11 mouse cellular contexts compared by ENCODE assay signal in genomic region chr15:103015406-103016166, GRCm38 (mm10). TPM values are rescaled to one million over a fixed set of nuclear protein-coding genes. Genes with fewer than 3 reads are reported as not detected.
A peak's percentile ranks its signal among the peaks of the same experiment; 100 is the strongest.
DNase-seq lines count a peak whose midpoint lies in the region; ATAC-seq and TF ChIP-seq lines count a peak whose summit lies in the region.
"Had no signal": no experiment of that assay in that cellular context is flagged by ENCODE, and none has a peak within 500 bp of the region (broad histone marks: within the 10 kb centered on the region; RNA-seq: fewer than 3 reads in every experiment).

No protein-coding gene starts in this region.

- no peaks in the 10 kb centered on the region for H3K36me3 ChIP-seq in heart, embryonic 11.5 days (ENCODE audit: control insufficient read depth, insufficient read depth, low read length)
- no peaks in the 10 kb centered on the region for H3K36me3 ChIP-seq in heart, adult 2 months (ENCODE audit: control insufficient read depth, insufficient read depth, low read length)
- no peaks in the 10 kb centered on the region for H3K36me3 ChIP-seq in E14TG2a.4 (ENCODE audit: insufficient read depth, low read length)
- no peaks in the 10 kb centered on the region for H3K36me3 ChIP-seq in limb, embryonic 11.5 days (ENCODE audit: control insufficient read depth, insufficient read depth, low read length)

- DNase-seq in heart, adult 2 months = no peak
- DNase-seq in limb, embryonic 11.5 days (ENCODE audit: low spot score) = no peak
- no peak for DNase-seq in urinary bladder, postnatal 36 days (ENCODE audit: low spot score in 2 of 2)
- DNase-seq in urinary bladder, adult 2 months (ENCODE audit: low spot score) = no peak
- no peak for DNase-seq in thymus, adult 18-20 months
- DNase-seq: left cerebral cortex, postnatal 4 days had no signal

- no peak overlapping the region for H3K4me2 ChIP-seq in heart, embryonic 11.5 days
- peak overlapping the region; percentile 53; the same call in 1 of the 2 replicates for H3K4me2 ChIP-seq in limb, embryonic 11.5 days (ENCODE audit: low read depth, severe bottlenecking)
- H3K4me2 ChIP-seq: midbrain, embryonic 11.5 days had no signal

- H3K27ac ChIP-seq in heart, embryonic 11.5 days (ENCODE audit: low read depth, low read length) = no peak overlapping the region
- H3K27ac ChIP-seq in heart, adult 2 months = no peak overlapping the region
- H3K27ac ChIP-seq in brown adipose tissue, adult 24 weeks (replicated peaks; ENCODE audit: low read depth, low read length) = peak overlapping the region; percentile 78
- 0 out of 2 replicates have a peak overlapping the region, but pooled peaks have one; percentile 2 for H3K27ac ChIP-seq in limb, embryonic 11.5 days (replicated peaks; ENCODE audit: low read depth, low read length)

- H3K79me2 ChIP-seq in heart, adult 2 months (replicated peaks; ENCODE audit: control insufficient read depth, insufficient read depth, low read length) = no peaks in the 10 kb centered on the region

- ATAC-seq in heart, embryonic 11.5 days (replicated peaks; ENCODE audit: insufficient number of reproducible peaks, low FRiP score, low TSS enrichment) = no peak
- no peak for ATAC-seq in limb, embryonic 11.5 days (ENCODE audit: insufficient number of reproducible peaks, low FRiP score, low TSS enrichment, low read depth)

- TF ChIP-seq POLR2A in heart, adult 2 months (IDR thresholded peaks at IDR 0.05; ENCODE audit: insufficient read depth, low read depth, low read length) = no peak

- H3K9me3 ChIP-seq in heart, embryonic 11.5 days (replicated peaks; ENCODE audit: control insufficient read depth, low read length) = no peaks in the 10 kb centered on the region
- no peaks in the 10 kb centered on the region for H3K9me3 ChIP-seq in E14TG2a.4 (ENCODE audit: low read length)
- no peaks in the 10 kb centered on the region for H3K9me3 ChIP-seq in limb, embryonic 11.5 days (ENCODE audit: control insufficient read depth, low read length)

- TF ChIP-seq CTCF in heart, adult 2 months (IDR thresholded peaks at IDR 0.05) = no peak
- no peak for TF ChIP-seq CTCF in E14TG2a.4 (conservative IDR thresholded peaks at IDR 0.05; ENCODE audit: low read length)

- H3K9ac ChIP-seq in heart, embryonic 11.5 days (ENCODE audit: low read depth, low read length) = no peak overlapping the region
- H3K9ac ChIP-seq in heart, adult 2 months (ENCODE audit: low read depth, low read length) = no peak overlapping the region
- peak overlapping the region; percentile 48 for H3K9ac ChIP-seq in limb, embryonic 11.5 days (ENCODE audit: low read length)

- WGBS in heart, embryonic 11.5 days (ENCODE audit: insufficient replicate concordance) = 2% methylated on average over 19 of the region's 19 CpGs
- 7% methylated on average over 19 of the region's 19 CpGs for WGBS in heart, adult 2 months
- WGBS in limb, embryonic 11.5 days = 3% methylated on average over 19 of the region's 19 CpGs

- intact Hi-C loops in heart, adult 2 months (cut with DNase I) = no loop called here

- 0 out of 2 replicates have a peak, but pooled peaks cover 3% of the 10 kb centered on the region for H3K4me1 ChIP-seq in heart, embryonic 11.5 days (ENCODE audit: control insufficient read depth, insufficient read depth, low read length)
- no peaks in the 10 kb centered on the region for H3K4me1 ChIP-seq in heart, adult 2 months (ENCODE audit: control insufficient read depth, insufficient read depth, low read length)
- H3K4me1 ChIP-seq in E14TG2a.4 (replicated peaks; ENCODE audit: low read depth, low read length) = peaks cover 37% of the 10 kb centered on the region
- H3K4me1 ChIP-seq in brown adipose tissue, adult 24 weeks (ENCODE audit: control insufficient read depth, insufficient read depth, insufficient read length, low read length) = 0 out of 2 replicates have a peak, but pooled peaks cover 5% of the 10 kb centered on the region
- peaks cover 57% of the 10 kb centered on the region for H3K4me1 ChIP-seq in limb, embryonic 11.5 days (ENCODE audit: control insufficient read depth, insufficient read depth, low read length)

- H3K27me3 ChIP-seq in heart, embryonic 11.5 days (ENCODE audit: control insufficient read depth, insufficient read depth, low read length) = peaks cover 98% of the 10 kb centered on the region
- H3K27me3 ChIP-seq in heart, adult 2 months (ENCODE audit: control insufficient read depth, insufficient read depth, low read length) = peaks cover 27% of the 10 kb centered on the region
- H3K27me3 ChIP-seq in E14TG2a.4 (ENCODE audit: insufficient read depth, low read length) = peaks cover 99% of the 10 kb centered on the region
- H3K27me3 ChIP-seq in limb, embryonic 11.5 days (ENCODE audit: control insufficient read depth, insufficient read depth, low read length) = peaks cover 86% of the 10 kb centered on the region

- no peak for TF ChIP-seq EP300 in heart, adult 2 months (IDR thresholded peaks at IDR 0.05; ENCODE audit: insufficient read depth, low read depth, low read length)

- H3K4me3 ChIP-seq in heart, embryonic 11.5 days (ENCODE audit: low read depth, low read length) = peak overlapping the region; percentile 11; the same call in 1 of the 2 replicates
- H3K4me3 ChIP-seq in heart, adult 2 months = no peak overlapping the region
- H3K4me3 ChIP-seq in E14TG2a.4 (replicated peaks; ENCODE audit: low read length) = peak overlapping the region; percentile 46
- H3K4me3 ChIP-seq in brown adipose tissue, adult 24 weeks (ENCODE audit: insufficient read depth, low read depth, low read length) = peak overlapping the region; percentile 74
- H3K4me3 ChIP-seq in limb, embryonic 11.5 days (ENCODE audit: low read depth, low read length) = peak overlapping the region; percentile 29; the same call in 1 of the 2 replicates

RNA-seq across cellular contexts. Expression of gene Hoxc4, which starts 3.1 kb away (rescaled TPM):
- 1.2 and 2.0 TPM in 2 replicates for polyA plus RNA-seq in heart, embryonic 11.5 days (2014; fragmentation: Nextera tagmentation; extraction: Ambion mirVana)
- not detected for total RNA-seq in heart, adult 2 months (2021)
- polyA plus RNA-seq in heart, adult 2 months (2012; rRNA removed) = 0.10 TPM in 1 of 2 replicates, not detected in the other
- 9.4 and 13.7 TPM in 2 replicates for polyA plus RNA-seq in brown adipose tissue, adult 24 weeks (2012; ENCODE audit: insufficient read depth, insufficient read length, missing spikeins)
- 5.1 and 6.4 TPM in 2 replicates for polyA plus RNA-seq in limb, embryonic 11.5 days (2014; fragmentation: Nextera tagmentation; extraction: Ambion mirVana)
- polyA plus RNA-seq in urinary bladder, adult 2 months (2012; rRNA removed) = 0.76 and 0.80 TPM in 2 replicates
- total RNA-seq: left cerebral cortex, postnatal 4 days had no signal
- polyA plus RNA-seq: cortical plate, adult 2 months; midbrain, embryonic 11.5 days had no signal

RNA-seq across cellular contexts. Expression of gene Hoxc6, which starts 17.5 kb away (rescaled TPM):
- 0.49 and 0.51 TPM in 2 replicates for polyA plus RNA-seq in heart, embryonic 11.5 days (2014; fragmentation: Nextera tagmentation; extraction: Ambion mirVana)
- total RNA-seq in heart, adult 2 months (2021) = not detected
- polyA plus RNA-seq in heart, adult 2 months (2012; rRNA removed) = not detected in 2 replicates
- 17.1 and 21.7 TPM in 2 replicates for polyA plus RNA-seq in brown adipose tissue, adult 24 weeks (2012; ENCODE audit: insufficient read depth, insufficient read length, missing spikeins)
- 9.5 and 10.9 TPM in 2 replicates for polyA plus RNA-seq in limb, embryonic 11.5 days (2014; fragmentation: Nextera tagmentation; extraction: Ambion mirVana)
- polyA plus RNA-seq in urinary bladder, adult 2 months (2012; rRNA removed) = 2.1 and 2.5 TPM in 2 replicates
- total RNA-seq: left cerebral cortex, postnatal 4 days had no signal
- polyA plus RNA-seq: cortical plate, adult 2 months; midbrain, embryonic 11.5 days had no signal

RNA-seq across cellular contexts. Expression of gene Hoxc8, which starts 25.2 kb away (rescaled TPM):
- polyA plus RNA-seq in heart, embryonic 11.5 days (2014; fragmentation: Nextera tagmentation; extraction: Ambion mirVana) = 0.11 and 0.20 TPM in 2 replicates
- not detected for total RNA-seq in heart, adult 2 months (2021)
- polyA plus RNA-seq in heart, adult 2 months (2012; rRNA removed) = not detected in 2 replicates
- polyA plus RNA-seq in brown adipose tissue, adult 24 weeks (2012; ENCODE audit: insufficient read depth, insufficient read length, missing spikeins) = 8.9 and 9.8 TPM in 2 replicates
- polyA plus RNA-seq in limb, embryonic 11.5 days (2014; fragmentation: Nextera tagmentation; extraction: Ambion mirVana) = 4.6 and 4.8 TPM in 2 replicates
- polyA plus RNA-seq in urinary bladder, adult 2 months (2012; rRNA removed) = 0.39 and 0.47 TPM in 2 replicates
- total RNA-seq: left cerebral cortex, postnatal 4 days had no signal
- polyA plus RNA-seq: cortical plate, adult 2 months; midbrain, embryonic 11.5 days had no signal

RNA-seq across cellular contexts. Expression of gene Hoxc9, which starts 39.3 kb away (rescaled TPM):
- polyA plus RNA-seq in heart, embryonic 11.5 days (2014; fragmentation: Nextera tagmentation; extraction: Ambion mirVana) = not detected in 2 replicates
- not detected for total RNA-seq in heart, adult 2 months (2021)
- polyA plus RNA-seq in heart, adult 2 months (2012; rRNA removed) = not detected in 2 replicates
- not detected in 2 replicates for polyA plus RNA-seq in brown adipose tissue, adult 24 weeks (2012; ENCODE audit: insufficient read depth, insufficient read length, missing spikeins)
- polyA plus RNA-seq in limb, embryonic 11.5 days (2014; fragmentation: Nextera tagmentation; extraction: Ambion mirVana) = 4.4 and 6.1 TPM in 2 replicates
- polyA plus RNA-seq in urinary bladder, adult 2 months (2012; rRNA removed) = 0.36 and 0.46 TPM in 2 replicates
- total RNA-seq: left cerebral cortex, postnatal 4 days had no signal
- polyA plus RNA-seq: cortical plate, adult 2 months; midbrain, embryonic 11.5 days had no signal

RNA-seq across cellular contexts. Expression of gene Hoxc5, which starts 48.3 kb away (rescaled TPM):
- 1.7 TPM in 2 replicates for polyA plus RNA-seq in heart, embryonic 11.5 days (2014; fragmentation: Nextera tagmentation; extraction: Ambion mirVana)
- not detected for total RNA-seq in heart, adult 2 months (2021)
- 0.20 TPM in 1 of 2 replicates, not detected in the other for polyA plus RNA-seq in heart, adult 2 months (2012; rRNA removed)
- polyA plus RNA-seq in brown adipose tissue, adult 24 weeks (2012; ENCODE audit: insufficient read depth, insufficient read length, missing spikeins) = 14.1 and 15.1 TPM in 2 replicates
- 8.3 and 9.1 TPM in 2 replicates for polyA plus RNA-seq in limb, embryonic 11.5 days (2014; fragmentation: Nextera tagmentation; extraction: Ambion mirVana)
- polyA plus RNA-seq in urinary bladder, adult 2 months (2012; rRNA removed) = 0.60 and 1.4 TPM in 2 replicates
- total RNA-seq: left cerebral cortex, postnatal 4 days had no signal
- polyA plus RNA-seq: cortical plate, adult 2 months; midbrain, embryonic 11.5 days had no signal

Comparison
In these comparisons a context has a peak if more than half of its experiments do, and no peak if none do; other contexts are left out.
1. H3K27ac ChIP-seq: peak in brown adipose tissue, adult 24 weeks (single experiment) and limb, embryonic 11.5 days (single experiment); none in heart, embryonic 11.5 days (single experiment) and heart, adult 2 months (single experiment).